ENCODE assay signal across 10 mouse cellular contexts in the genomic region with DNA sequence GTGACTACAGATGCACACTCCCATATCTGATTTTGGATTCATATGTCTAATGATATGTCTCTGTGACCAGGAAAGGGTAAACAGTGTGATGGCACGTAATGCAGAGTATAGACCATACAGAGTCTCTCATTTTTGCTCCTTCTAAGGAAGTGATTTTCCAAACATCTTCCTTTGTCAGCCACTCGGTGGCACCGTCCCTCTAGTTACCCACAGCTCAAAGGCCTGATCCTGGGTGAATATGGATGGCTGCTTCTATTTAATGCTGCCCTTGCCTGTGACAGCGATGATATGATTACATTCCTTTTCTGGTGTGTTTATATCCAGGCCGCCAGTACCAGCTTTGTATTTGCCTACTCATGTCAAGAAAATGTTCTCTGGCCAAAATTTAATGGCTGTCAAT.
A peak's percentile ranks its signal among the peaks of the same experiment; 100 is the strongest.
DNase-seq lines count a peak whose midpoint lies in the region; ATAC-seq and TF ChIP-seq lines count a peak whose summit lies in the region.
"Had no signal": no experiment of that assay in that cellular context is flagged by ENCODE, and none has a peak within 500 bp of the region (broad histone marks: within the 10 kb centered on the region; RNA-seq: fewer than 3 reads in every experiment).

No protein-coding gene starts in this region.

- TF ChIP-seq CTCF in lung, embryonic 14.5 days (IDR thresholded peaks at IDR 0.05; ENCODE audit: low read depth): peak; percentile 40; the same call in 1 of the 2 replicates
- TF ChIP-seq CTCF in brain, embryonic 14.5 days (IDR thresholded peaks at IDR 0.05; ENCODE audit: borderline replicate concordance, extremely low read depth, insufficient read depth, insufficient read length): peak; percentile 47; the same call in 1 of the 2 replicates
- peak; percentile 64 for TF ChIP-seq CTCF in midbrain, postnatal 0 days (IDR thresholded peaks at IDR 0.05)

- TF ChIP-seq POLR2A in brain, embryonic 14.5 days (IDR thresholded peaks at IDR 0.05; ENCODE audit: borderline replicate concordance, extremely low read depth, insufficient read depth, insufficient read length, poor library complexity, severe bottlenecking): no peak

- WGBS in lung, embryonic 14.5 days: 47% methylated on average over 5 of the region's 5 CpGs
- 61% methylated on average over 5 of the region's 5 CpGs for WGBS in midbrain, postnatal 0 days

- H3K36me3 ChIP-seq in lung, embryonic 14.5 days (ENCODE audit: insufficient read depth): no peaks in the 10 kb centered on the region
- no peaks in the 10 kb centered on the region for H3K36me3 ChIP-seq in midbrain, postnatal 0 days (ENCODE audit: insufficient read depth, low read length)

- H3K27ac ChIP-seq in lung, embryonic 14.5 days (ENCODE audit: low read depth): no peak overlapping the region
- no peak overlapping the region for H3K27ac ChIP-seq in midbrain, postnatal 0 days (ENCODE audit: low read depth, low read length)

- peak; percentile 64 for ATAC-seq in frontal cortex, adult (ENCODE audit: low TSS enrichment)
- peak; percentile 87 for ATAC-seq in lung, embryonic 14.5 days (ENCODE audit: insufficient read depth)
- ATAC-seq in midbrain, postnatal 0 days (ENCODE audit: low FRiP score): no peak

- H3K9ac ChIP-seq in lung, embryonic 14.5 days: no peak overlapping the region
- no peak overlapping the region for H3K9ac ChIP-seq in midbrain, postnatal 0 days (replicated peaks; ENCODE audit: low read length, poor library complexity, severe bottlenecking)

- no peaks in the 10 kb centered on the region for H3K9me3 ChIP-seq in lung, embryonic 14.5 days (ENCODE audit: low read depth, low read length)
- H3K9me3 ChIP-seq in midbrain, postnatal 0 days (ENCODE audit: low read length): no peaks in the 10 kb centered on the region
- H3K9me3 ChIP-seq: megakaryocyte, embryonic 14.5 days had no signal

- no peaks in the 10 kb centered on the region for H3K4me1 ChIP-seq in lung, embryonic 14.5 days (ENCODE audit: insufficient read depth)
- no peaks in the 10 kb centered on the region for H3K4me1 ChIP-seq in midbrain, postnatal 0 days (ENCODE audit: insufficient read depth, low read length)
- H3K4me1 ChIP-seq: megakaryocyte, embryonic 14.5 days had no signal

- H3K4me3 ChIP-seq in lung, embryonic 14.5 days (ENCODE audit: low read depth, low read length): no peak overlapping the region
- no peak overlapping the region for H3K4me3 ChIP-seq in midbrain, postnatal 0 days (ENCODE audit: low read depth, low read length)
- H3K4me3 ChIP-seq: megakaryocyte, embryonic 14.5 days had no signal

- no peak overlapping the region for H3K4me2 ChIP-seq in lung, embryonic 14.5 days
- H3K4me2 ChIP-seq in midbrain, postnatal 0 days (ENCODE audit: low read depth, low read length, poor library complexity, severe bottlenecking): no peak overlapping the region

- DNase-seq in frontal cortex, postnatal 14 days (ENCODE audit: low spot score in 2 of 2): no peak
- peak; percentile 57 for DNase-seq in lung, embryonic 14.5 days
- DNase-seq in lung, postnatal 36 days: no peak
- peak; percentile 62 for DNase-seq in brain, embryonic 14.5 days (ENCODE audit: low read depth)
- DNase-seq in midbrain, postnatal 0 days (ENCODE audit: low spot score): peak; percentile 33
- no peak for DNase-seq in spleen, postnatal 10 days (ENCODE audit: low spot score in 2 of 2)
- DNase-seq in cerebellum, adult 9-11 months: no peak
- DNase-seq: thymus, adult 18-20 months had no signal

- no peaks in the 10 kb centered on the region for H3K27me3 ChIP-seq in lung, embryonic 14.5 days (ENCODE audit: insufficient read depth, low read length)
- peaks cover 3% of the 10 kb centered on the region; the same call in 1 of the 2 replicates for H3K27me3 ChIP-seq in midbrain, postnatal 0 days (ENCODE audit: insufficient read depth, low read length)

Comparison
In these comparisons a context has a peak if more than half of its experiments do, and no peak if none do; other contexts are left out.
1. DNase-seq: peak in lung, embryonic 14.5 days (single experiment), brain, embryonic 14.5 days (single experiment) and midbrain, postnatal 0 days (single experiment); none in frontal cortex, postnatal 14 days (0 of 2), lung, postnatal 36 days (single experiment), spleen, postnatal 10 days (0 of 2) and cerebellum, adult 9-11 months (single experiment).
2. Peak in every context shown above with its lines, with median percentiles within 50 percentile points of each other: CTCF ChIP-seq.